Mouse (Mus musculus) retina, postnatal 7 days (tissue): ENCODE results near the gene Timm8a1.

Experiments
- DNase-seq: peaks from one replicate; pipeline ENCODE4 v3.0.0-alpha.2; 2012; ENCODE audit warnings: low read depth, low spot score

Gene Timm8a1

DNA sequence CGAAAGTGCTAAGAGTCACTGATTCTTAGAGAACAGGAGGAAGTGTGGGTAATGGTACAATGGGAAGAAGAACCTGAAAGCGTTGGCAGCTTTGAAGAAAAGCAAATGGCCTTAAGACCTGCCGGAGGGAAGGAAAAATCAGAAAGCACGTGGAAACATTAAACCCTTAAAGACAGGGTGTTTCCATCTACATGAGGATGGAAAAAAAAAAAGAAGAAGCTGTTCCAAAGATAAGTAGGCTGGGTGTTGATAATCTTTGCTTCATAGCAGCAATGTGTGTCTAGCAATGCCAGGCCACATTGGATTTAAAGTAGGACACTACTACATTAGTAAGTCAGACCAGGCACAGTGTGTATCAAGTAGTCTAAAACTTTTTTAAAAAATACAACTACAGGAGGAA, 16.4 kb downstream of the Timm8a1 start:
- DNase-seq, result no peak

DNA sequence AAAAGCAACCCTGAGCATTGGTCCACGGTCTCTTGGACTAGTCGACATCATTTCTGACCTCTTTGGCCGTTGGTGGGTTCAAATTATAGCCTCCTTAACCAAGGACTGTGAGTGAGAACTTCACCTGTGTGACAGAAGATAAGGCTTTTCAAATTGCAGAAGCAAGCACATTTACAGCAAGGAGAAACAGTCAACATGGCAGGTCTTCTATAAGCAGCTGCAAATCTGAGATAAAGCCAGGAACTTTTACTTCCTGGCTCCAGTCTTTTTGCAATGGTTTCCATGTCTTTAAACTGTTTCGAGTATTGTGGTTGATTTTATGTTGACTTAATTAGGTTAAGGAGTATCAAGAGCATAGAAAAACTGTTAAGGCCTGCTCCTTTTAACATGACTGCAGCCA, 17.9 kb downstream of the Timm8a1 start:
- no peak for DNase-seq

DNA sequence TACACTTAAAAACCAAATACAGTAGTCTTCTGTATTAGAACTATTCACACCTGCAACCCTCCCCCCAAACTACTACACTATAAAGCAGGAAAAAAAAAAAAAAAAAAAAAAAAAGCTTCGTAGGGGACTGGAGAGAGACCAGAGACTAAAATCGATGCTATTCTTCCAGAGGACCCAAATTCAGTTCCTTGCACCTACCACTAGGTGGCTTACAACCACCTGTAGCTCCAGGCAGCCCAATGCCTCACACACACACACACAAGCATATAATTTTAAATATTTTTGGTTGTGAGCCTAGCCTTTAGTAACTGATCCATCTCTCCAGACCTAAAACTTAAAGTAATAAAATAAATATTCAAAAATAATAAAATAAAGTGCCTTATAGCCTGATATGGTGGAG, 32.2 kb downstream of the Timm8a1 start:
- DNase-seq, result no peak

DNA sequence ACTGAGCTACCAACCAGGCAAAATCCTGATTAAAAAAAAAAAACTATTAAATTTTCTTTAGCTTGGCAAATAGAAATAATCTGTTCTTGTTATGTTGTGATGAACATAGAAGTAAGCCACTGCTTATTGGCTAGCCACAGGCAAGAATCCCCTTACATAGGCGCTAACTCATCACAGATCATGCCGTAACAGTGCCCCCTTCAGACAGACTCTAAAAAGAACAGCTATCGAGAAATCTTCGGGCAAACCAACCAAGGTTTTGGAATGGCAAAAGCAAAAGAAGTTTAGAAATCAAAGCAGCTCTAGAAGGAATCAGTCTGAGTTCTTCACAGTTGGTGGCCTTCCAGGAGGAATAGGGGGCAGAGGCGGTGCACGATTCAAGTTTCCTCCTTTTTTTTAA, 33.7 kb downstream of the Timm8a1 start:
- no peak for DNase-seq

DNA sequence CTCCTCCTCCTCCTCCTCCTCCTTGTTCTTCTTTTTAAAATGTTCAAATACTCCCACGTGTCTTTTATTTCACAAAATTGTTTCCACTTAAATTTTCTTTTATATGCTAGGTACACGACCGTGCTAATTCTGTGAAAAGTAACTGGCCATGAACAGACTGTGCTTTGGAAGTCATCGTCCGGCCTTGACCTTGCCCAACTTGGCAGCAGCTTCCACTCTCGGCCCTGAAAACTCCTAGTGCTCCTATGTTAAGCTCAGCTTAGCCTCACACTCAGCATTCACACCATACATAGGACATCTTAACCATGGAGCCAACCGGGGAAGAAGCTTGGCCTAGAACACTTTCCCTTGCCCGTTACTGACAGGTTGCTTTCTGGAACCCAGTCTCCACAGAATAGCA, 41.0 kb downstream of the Timm8a1 start:
- no peak for DNase-seq
